Mouse (Mus musculus) lung, embryonic 16.5 days (tissue): ENCODE data around the gene Ifnar2. TPM values are rescaled to one million over a fixed set of nuclear protein-coding genes. Genes with fewer than 3 reads are reported as not detected.
"Not testable (repeated sequence)": the region's sequence is repeated elsewhere in the genome, so short reads cannot be mapped to it uniquely, and the experiment has no call there.

Source experiments
- ATAC-seq: fragments of 200-750 bp; cut with Nextera tagmentation; 2 replicates; pipeline ENCODE4 v1.8.0; 2017; ENCODE audit warnings: low read depth, mild to moderate bottlenecking, moderate library complexity
- H3K27ac ChIP-seq: fragments of 300-500 bp; sonication (generic); 2 replicates; pipeline ENCODE4 v1.5.1; 2014; ENCODE audit warnings: mild to moderate bottlenecking, control low read depth, low read length
- H3K27me3 ChIP-seq: fragments of 300-500 bp; sonication (generic); 2 replicates; pipeline ENCODE4 v1.6.1; 2014; ENCODE audit warnings: low read depth, low read length, mixed read lengths; ENCODE audit not compliant: control insufficient read depth, insufficient read depth
- H3K36me3 ChIP-seq: fragments of 300-500 bp; sonication (generic); 2 replicates; pipeline ENCODE4 v1.6.1; 2014; ENCODE audit warnings: low read length; ENCODE audit not compliant: control insufficient read depth, insufficient read depth
- H3K4me1 ChIP-seq: fragments of 300-500 bp; sonication (generic); replicated peaks from 2 replicates; pipeline ENCODE4 v1.6.1; 2014; ENCODE audit warnings: low read length, mixed read lengths; ENCODE audit not compliant: control insufficient read depth, insufficient read depth
- H3K4me2 ChIP-seq: fragments of 300-500 bp; sonication (generic); 2 replicates; pipeline ENCODE4 v1.6.1; 2014; ENCODE audit warnings: low read depth, low read length, control low read depth
- H3K4me3 ChIP-seq: fragments of 300-500 bp; sonication (generic); 2 replicates; pipeline ENCODE4 v1.5.1; 2014; ENCODE audit warnings: mild to moderate bottlenecking, low read length, control low read depth
- H3K9ac ChIP-seq: fragments of 300-500 bp; sonication (generic); 2 replicates; pipeline ENCODE4 v1.6.1; 2014; ENCODE audit warnings: low read length, control low read depth
- H3K9me3 ChIP-seq: fragments of 300-500 bp; sonication (generic); 2 replicates; pipeline ENCODE4 v1.6.1; 2016; ENCODE audit warnings: low read length; ENCODE audit not compliant: control insufficient read depth
- WGBS: fragments of 180-500 bp; shearing (Covaris S2); extraction: QIAGEN DNeasy Blood & Tissue Kit; methylation state at CpG from one replicate; pipeline ENCODE4 v1.1.7; 2014; 5-methylcytosine and 5-hydroxymethylcytosine counted together
- polyA plus RNA-seq: library from polyadenylated mRNA; unstranded; fragments of >200 nt; fragmentation: Nextera tagmentation; extraction: Ambion mirVana; gene quantifications from 2 replicates; pipeline ENCODE4 v1.2.1, GENCODE M21; 2015

Gene Ifnar2
- polyA plus RNA-seq, 1 experiment from 2014 or later, result 73.0 TPM

- H3K4me1 ChIP-seq, result no peaks in the 10 kb centered on the region
- H3K36me3 ChIP-seq, result peaks cover 44% of the 10 kb centered on the region
- H3K9ac ChIP-seq, result no peak overlapping the region
- H3K27ac ChIP-seq, result no peak overlapping the region
- H3K4me3 ChIP-seq, result no peak overlapping the region
- H3K4me2 ChIP-seq, result no peak overlapping the region
- H3K9me3 ChIP-seq, result no peaks in the 10 kb centered on the region
- 74% methylated on average over 4 of the region's 4 CpGs for WGBS
- no peak for ATAC-seq
- H3K27me3 ChIP-seq, result no peaks in the 10 kb centered on the region
These were observed 54.0 kb downstream of the Ifnar2 start for GRCm38 (mm10) chr16:91426586-91426985.

GRCm38 (mm10) chr16:91427461-91427860, 54.9 kb downstream of the Ifnar2 start:
- H3K4me1 ChIP-seq, result 0 out of 2 replicates have a peak, but pooled peaks cover under 1% of the 10 kb centered on the region
- no peaks in the 10 kb centered on the region for H3K27me3 ChIP-seq
- H3K4me3 ChIP-seq, result no peak overlapping the region
- H3K27ac ChIP-seq, result no peak overlapping the region
- H3K36me3 ChIP-seq, result peaks cover 35% of the 10 kb centered on the region
- no peaks in the 10 kb centered on the region for H3K9me3 ChIP-seq
- H3K9ac ChIP-seq, result no peak overlapping the region
- no peak overlapping the region for H3K4me2 ChIP-seq
- ATAC-seq, result no peak
- 68% methylated on average over 5 of the region's 5 CpGs for WGBS

- 58% methylated on average over 8 of the region's 8 CpGs for WGBS
- Histone ChIP-seq H3K36me3 (peaks cover 31% of the 10 kb centered on the region), H3K27me3 (no peaks in the 10 kb centered on the region), H3K4me1 (0 out of 2 replicates have a peak, but pooled peaks cover 3% of the 10 kb centered on the region), H3K4me2 (no peak overlapping the region), H3K27ac (no peak overlapping the region), H3K9ac (no peak overlapping the region), H3K9me3 (no peaks in the 10 kb centered on the region), H3K4me3 (no peak overlapping the region)
- ATAC-seq, result no peak
These were observed 55.8 kb downstream of the Ifnar2 start for GRCm38 (mm10) chr16:91428259-91428865.

- Histone ChIP-seq H3K4me3 (no peak overlapping the region), H3K36me3 (no peaks in the 10 kb centered on the region), H3K9me3 (no peaks in the 10 kb centered on the region), H3K4me2 (no peak overlapping the region), H3K27ac (no peak overlapping the region), H3K27me3 (no peaks in the 10 kb centered on the region), H3K9ac (no peak overlapping the region), H3K4me1 (0 out of 2 replicates have a peak, but pooled peaks cover 3% of the 10 kb centered on the region)
- ATAC-seq, result no peak
- WGBS, result 44% methylated on average over 5 of the region's 5 CpGs
These were observed 60.2 kb downstream of the Ifnar2 start for GRCm38 (mm10) chr16:91432720-91433328.

- Histone ChIP-seq H3K27ac (no peak overlapping the region), H3K9me3 (no peaks in the 10 kb centered on the region), H3K9ac (no peak overlapping the region), H3K4me3 (no peak overlapping the region), H3K36me3 (no peaks in the 10 kb centered on the region), H3K4me2 (no peak overlapping the region), H3K27me3 (no peaks in the 10 kb centered on the region), H3K4me1 (0 out of 2 replicates have a peak, but pooled peaks cover 3% of the 10 kb centered on the region)
- peak; percentile 56; the same call in 1 of the 2 replicates for ATAC-seq
- 37% methylated on average over 8 of the region's 8 CpGs for WGBS
These were observed 60.8 kb downstream of the Ifnar2 start for GRCm38 (mm10) chr16:91433329-91433933.

- H3K27ac ChIP-seq, result no peak overlapping the region
- H3K36me3 ChIP-seq, result no peaks in the 10 kb centered on the region
- H3K4me2 ChIP-seq, result no peak overlapping the region
- no peaks in the 10 kb centered on the region for H3K27me3 ChIP-seq
- WGBS, result 80% methylated on average over 3 of the region's 3 CpGs
- H3K9ac ChIP-seq, result no peak overlapping the region
- ATAC-seq, result no peak
- H3K9me3 ChIP-seq, result no peaks in the 10 kb centered on the region
- H3K4me3 ChIP-seq, result no peak overlapping the region
- 0 out of 2 replicates have a peak, but pooled peaks cover 3% of the 10 kb centered on the region for H3K4me1 ChIP-seq
These were observed 61.5 kb downstream of the Ifnar2 start for GRCm38 (mm10) chr16:91434119-91434518.

GRCm38 (mm10) chr16:91438081-91438480, 65.5 kb downstream of the Ifnar2 start:
- no peak overlapping the region for H3K4me3 ChIP-seq
- H3K4me1 ChIP-seq, result peaks cover 11% of the 10 kb centered on the region
- no peak for ATAC-seq
- H3K27me3 ChIP-seq, result no peaks in the 10 kb centered on the region
- no peak overlapping the region for H3K27ac ChIP-seq
- H3K4me2 ChIP-seq, result no peak overlapping the region
- H3K36me3 ChIP-seq, result no peaks in the 10 kb centered on the region
- no peak overlapping the region for H3K9ac ChIP-seq
- no peaks in the 10 kb centered on the region for H3K9me3 ChIP-seq
- WGBS, result 60% methylated on average over 3 of the region's 3 CpGs

- H3K36me3 ChIP-seq, H3K4me3 ChIP-seq, H3K27me3 ChIP-seq, H3K4me2 ChIP-seq, ATAC-seq, H3K27ac ChIP-seq, H3K9me3 ChIP-seq, H3K9ac ChIP-seq: not testable (repeated sequence)
- H3K4me1 ChIP-seq, result peaks cover 11% of the 10 kb centered on the region
- 68% methylated on average over 1 of the region's 1 CpGs for WGBS
These were observed 66.0 kb downstream of the Ifnar2 start for GRCm38 (mm10) chr16:91438599-91438998.

- 13% methylated on average over 7 of the region's 7 CpGs for WGBS
- peak overlapping the region; percentile 39 for H3K27ac ChIP-seq
- H3K27me3 ChIP-seq, result no peaks in the 10 kb centered on the region
- no peaks in the 10 kb centered on the region for H3K9me3 ChIP-seq
- H3K9ac ChIP-seq, result no peak overlapping the region
- no peak overlapping the region for H3K4me3 ChIP-seq
- H3K4me2 ChIP-seq, result peak overlapping the region; percentile 29
- H3K4me1 ChIP-seq, result peaks cover 11% of the 10 kb centered on the region
- ATAC-seq, result peak; percentile 92
- no peaks in the 10 kb centered on the region for H3K36me3 ChIP-seq
These were observed 68.8 kb downstream of the Ifnar2 start for GRCm38 (mm10) chr16:91441366-91441765.
